Mouse (Mus musculus) megakaryocyte-erythroid progenitor cell, adult 5 weeks (primary cell): Measurements from ENCODE around the gene Epha1. TPM values are rescaled to one million over a fixed set of nuclear protein-coding genes. Genes with fewer than 3 reads are reported as not detected.

Experiments used
- polyA plus RNA-seq: library from polyadenylated mRNA; stranded (reverse); fragments of >175 nt; gene quantifications from 2 replicates; pipeline ENCODE4 v1.2.3, GENCODE M21; 2012

The Epha1 gene
- 0.11 and 0.14 TPM in 2 replicates for polyA plus RNA-seq

DNA sequence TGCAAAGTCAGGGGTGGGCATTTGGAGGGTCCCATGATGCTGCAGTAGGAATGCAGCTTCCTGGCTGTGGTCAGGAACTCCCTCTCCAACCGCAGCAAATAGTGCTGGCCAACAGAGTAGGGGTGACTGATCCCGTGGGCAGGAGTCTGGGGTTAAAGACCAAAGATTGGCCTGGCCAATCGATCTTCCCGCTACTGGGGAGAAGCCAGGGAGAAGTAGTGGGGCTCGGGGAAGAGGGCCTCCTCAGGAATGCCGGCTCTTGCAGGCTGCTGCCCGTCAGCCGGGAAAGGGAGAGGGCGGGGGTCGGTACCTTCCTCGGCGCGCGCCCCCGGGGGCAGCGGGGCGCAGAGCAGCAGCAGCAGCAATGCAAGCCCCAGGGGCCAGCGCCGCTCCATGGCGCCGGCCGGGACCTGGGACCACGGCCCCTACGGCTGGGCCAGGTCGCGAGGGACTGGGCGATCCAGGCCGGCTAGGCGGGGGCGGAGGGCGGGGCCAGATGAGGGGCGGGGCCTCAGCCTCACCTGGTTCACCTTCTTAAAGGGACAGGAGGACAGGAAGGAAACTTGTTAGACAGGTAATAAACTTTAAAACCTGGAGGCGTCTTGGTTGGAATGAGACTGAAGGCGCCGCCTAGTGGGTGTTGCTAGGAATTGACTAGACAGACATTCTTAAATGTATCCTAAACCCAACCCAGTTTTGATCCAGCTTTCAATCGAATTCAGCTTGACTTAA lies at the start of gene Epha1:
Epha1 (minus strand) TSS at position 453 of the 732 bp plus-strand sequence.

DNA sequence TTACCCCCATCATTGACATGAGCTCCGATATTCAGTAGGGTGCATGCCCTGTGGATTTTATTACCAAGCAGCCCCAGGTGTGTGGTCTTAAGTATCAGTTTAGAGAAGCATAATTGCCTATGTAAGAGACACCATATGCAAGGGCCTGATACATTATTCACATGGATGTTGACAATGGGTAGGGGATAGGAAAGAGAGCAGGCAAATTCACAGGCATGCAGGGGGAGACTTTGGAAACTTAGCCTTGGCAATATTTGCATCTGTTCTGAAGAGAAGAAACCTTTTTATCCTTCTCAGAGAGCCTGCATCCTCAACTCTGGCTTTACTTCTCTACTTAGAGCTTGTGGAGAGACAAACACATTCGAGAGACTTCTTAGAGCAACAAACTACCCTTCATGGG lies 32.1 kb upstream of the Epha1 start, which contains the start of gene Tas2r135:
Tas2r135 (plus strand) TSS at position 301 of the 400 bp plus-strand sequence.

DNA sequence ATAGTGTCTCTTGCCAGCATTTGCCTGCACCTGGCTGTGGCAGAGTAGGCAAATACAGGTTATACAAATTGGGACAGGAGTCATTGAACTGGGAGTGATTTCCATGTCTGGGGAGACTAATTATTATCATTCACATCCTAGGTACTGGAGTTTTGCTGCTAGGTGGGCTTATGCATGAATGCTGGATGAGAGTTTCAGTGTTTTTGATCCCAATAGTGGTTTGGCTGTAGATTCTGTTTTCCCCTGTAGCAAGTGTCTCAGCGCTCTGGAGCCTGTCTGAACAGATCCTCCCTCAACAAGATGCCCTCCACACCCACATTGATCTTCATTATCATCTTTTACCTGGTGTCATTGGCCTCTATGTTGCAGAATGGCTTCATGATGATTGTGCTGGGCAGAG lies 26.9 kb upstream of the Epha1 start, which contains the start of gene Tas2r143:
Tas2r143 (plus strand) TSS at position 301 of the 400 bp plus-strand sequence.

GRCm38 (mm10) chr6:42349426-42350020 lies 23.5 kb downstream of the Epha1 start, which contains the start of gene Zyx:
Zyx (plus strand) TSS chr6:42349630.

DNA sequence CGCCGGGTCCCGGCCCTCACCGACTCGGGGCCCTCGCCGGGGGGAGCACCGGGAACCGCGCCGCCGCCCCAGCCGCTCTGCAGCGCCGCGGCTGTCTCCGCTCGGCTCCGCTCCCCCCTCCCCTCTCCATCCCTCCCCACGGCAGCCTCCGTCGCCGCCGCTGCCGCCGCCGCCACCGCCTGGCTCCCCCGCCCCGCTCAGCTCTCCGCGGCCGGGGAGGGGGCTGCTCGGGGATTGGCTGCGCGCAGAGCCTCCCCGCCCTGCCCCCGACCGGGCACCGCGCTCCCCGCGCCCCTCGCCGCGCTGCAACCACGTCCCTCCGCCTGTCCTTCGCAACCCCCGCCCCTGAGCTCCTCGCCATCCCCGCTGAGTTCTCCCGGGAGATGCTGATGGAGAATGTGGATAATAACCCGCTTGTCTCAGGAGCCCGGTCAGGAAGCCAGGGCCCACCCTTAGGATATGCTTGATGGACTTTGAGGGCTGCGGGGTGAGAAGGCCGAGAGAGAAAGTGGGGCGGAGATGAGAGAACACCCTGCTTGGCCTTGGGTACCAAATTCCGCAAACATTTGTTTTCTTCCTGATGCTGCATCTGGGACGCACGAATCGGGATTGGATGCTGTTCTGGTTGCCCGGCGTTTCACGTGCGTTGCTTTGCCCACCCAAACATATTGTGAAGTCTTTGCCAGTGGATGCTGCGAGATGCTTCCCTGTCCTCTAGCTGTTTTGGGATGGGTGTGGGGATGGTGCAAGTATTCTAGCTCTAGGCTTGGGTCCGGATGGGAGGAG lies 48.4 kb downstream of the Epha1 start, which contains the start of gene Fam131b:
Fam131b (minus strand) TSS at position 162 of the 786 bp plus-strand sequence.

Other genes starting within 250 kb of the Epha1 start
- gene Tas2r139, start 232.3 kb downstream of the Epha1 start, polyA plus RNA-seq = not detected in 2 replicates
- gene Tas2r144, start 157.9 kb downstream of the Epha1 start, polyA plus RNA-seq = not detected in 2 replicates
- gene Gstk1, start 127.3 kb downstream of the Epha1 start, polyA plus RNA-seq = 0.81 and 1.2 TPM in 2 replicates
- not detected in 2 replicates for gene Tmem139, start 111.3 kb downstream of the Epha1 start, polyA plus RNA-seq
- 7.7 and 9.5 TPM in 2 replicates for gene Casp2, start 108.3 kb downstream of the Epha1 start, polyA plus RNA-seq
- 0.02 and 0.06 TPM in 2 replicates for gene Clcn1, start 86.6 kb downstream of the Epha1 start, polyA plus RNA-seq
- gene Fam131b, start 48.6 kb downstream of the Epha1 start, polyA plus RNA-seq = 0.05 TPM in 1 of 2 replicates, not detected in the other
- gene Zyx, start 23.6 kb downstream of the Epha1 start, polyA plus RNA-seq = 1,535 and 1,622 TPM in 2 replicates
- gene Tas2r143, start 27.0 kb upstream of the Epha1 start, polyA plus RNA-seq = not detected in 2 replicates
- gene Tas2r135, start 32.2 kb upstream of the Epha1 start, polyA plus RNA-seq = not detected in 2 replicates
- 0.08 TPM in 1 of 2 replicates, not detected in the other for gene Tas2r126, start 61.3 kb upstream of the Epha1 start, polyA plus RNA-seq
- gene Olfr458, start 91.9 kb upstream of the Epha1 start, polyA plus RNA-seq = not detected in 2 replicates
- not detected in 2 replicates for gene Olfr457, start 103.1 kb upstream of the Epha1 start, polyA plus RNA-seq
- gene Olfr456, start 113.9 kb upstream of the Epha1 start, polyA plus RNA-seq = not detected in 2 replicates
- gene Olfr455, start 174.3 kb upstream of the Epha1 start, polyA plus RNA-seq = not detected in 2 replicates
- gene Tcaf3, start 224.4 kb upstream of the Epha1 start, polyA plus RNA-seq = not detected in 2 replicates